Mouse (Mus musculus) kidney, postnatal 14 days (tissue): ENCODE data around the gene Grip1.
"Not testable (repeated sequence)": the region's sequence is repeated elsewhere in the genome, so short reads cannot be mapped to it uniquely, and the experiment has no call there.

ENCODE experiments used
- DNase-seq: peaks from one replicate; pipeline ENCODE4 v3.0.0; 2022; ENCODE audit warnings: mixed read lengths

The Grip1 gene

DNA sequence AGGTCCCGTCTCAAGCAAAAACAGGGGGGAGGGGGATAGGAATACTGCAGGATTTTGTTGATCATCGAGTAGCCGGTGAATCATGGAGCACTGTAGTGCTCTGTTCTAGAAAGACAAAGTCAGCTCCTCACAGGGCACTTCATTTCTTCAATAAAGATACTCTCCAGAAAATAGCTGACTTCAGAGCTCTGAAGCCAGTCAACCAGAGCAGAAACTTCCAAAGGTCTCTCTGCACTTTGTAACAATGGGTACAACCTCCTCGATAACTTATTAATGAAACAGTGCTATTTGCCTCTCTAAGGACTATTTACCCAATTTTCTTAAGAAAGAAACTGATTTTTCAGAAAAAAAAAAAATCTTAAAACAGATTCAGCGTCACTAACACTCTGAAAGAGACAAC, 642.1 kb downstream of the Grip1 start:
- DNase-seq, result no peak

DNA sequence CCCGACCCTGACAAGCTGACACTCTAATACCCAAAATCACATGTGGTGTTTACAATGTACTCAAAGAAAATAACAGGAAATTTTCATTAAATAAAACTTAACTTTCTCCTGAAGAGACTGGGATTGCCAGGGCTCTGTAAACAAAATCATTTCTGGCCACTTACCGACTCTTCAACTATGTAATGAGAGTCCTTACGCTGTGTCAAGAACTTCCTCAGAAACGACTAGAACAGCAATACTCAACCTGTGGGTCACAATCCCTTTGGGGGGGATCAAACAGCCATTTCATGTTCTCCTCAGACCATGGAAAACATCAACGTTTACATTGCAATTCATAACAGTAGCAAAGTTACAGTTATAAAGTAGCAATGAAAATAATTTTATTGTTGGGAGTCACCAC, 643.9 kb downstream of the Grip1 start:
- DNase-seq, result no peak

DNA sequence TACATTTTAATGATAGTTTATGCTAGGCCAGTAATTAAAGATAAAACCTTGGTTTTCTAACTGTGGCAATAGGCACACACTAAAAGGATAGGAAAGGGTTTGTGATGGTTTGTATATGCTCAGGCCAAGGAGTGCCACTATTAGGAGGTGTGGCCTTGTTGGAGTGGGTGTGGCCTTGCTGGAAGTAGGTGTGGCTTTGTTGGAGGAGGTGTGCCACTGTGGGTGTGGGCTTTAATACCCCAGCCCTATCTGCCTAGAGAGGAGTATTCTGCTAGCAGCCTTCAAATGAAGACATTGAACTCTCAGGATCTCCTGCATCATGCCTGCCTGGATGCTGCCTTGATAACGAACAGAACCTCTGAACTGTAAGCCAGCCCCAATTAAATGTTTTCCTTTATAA, 647.2 kb downstream of the Grip1 start:
- DNase-seq, result no peak

DNA sequence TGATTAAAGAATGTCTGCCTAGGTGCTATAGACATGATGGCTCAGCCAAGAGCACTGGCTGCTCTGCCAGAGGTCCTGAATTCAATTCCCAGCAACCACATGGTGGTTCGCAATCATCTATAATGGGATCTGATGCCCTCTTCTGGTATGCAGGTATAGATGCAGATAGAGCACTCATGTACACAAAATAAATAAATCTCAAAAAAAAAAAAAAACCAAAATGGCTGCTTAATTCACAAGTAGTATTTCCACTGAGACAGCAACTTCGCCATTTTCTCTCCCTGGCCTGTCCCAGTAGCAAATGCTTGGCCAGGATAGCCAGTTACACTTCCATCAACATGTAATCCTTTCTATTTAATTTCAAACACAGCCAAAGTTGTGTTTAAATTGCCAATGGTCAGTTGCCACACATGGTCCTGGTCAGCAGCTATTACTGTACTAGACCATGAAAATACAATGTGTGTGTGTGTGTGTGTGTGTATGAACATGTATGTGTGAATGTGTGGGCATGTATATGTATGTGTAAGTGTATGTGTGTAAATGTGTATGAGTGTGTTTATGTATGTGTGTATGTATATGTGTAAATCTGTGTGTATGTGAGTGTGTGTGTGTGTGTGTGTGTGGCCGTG, 658.2 kb downstream of the Grip1 start:
- DNase-seq, result no peak

DNA sequence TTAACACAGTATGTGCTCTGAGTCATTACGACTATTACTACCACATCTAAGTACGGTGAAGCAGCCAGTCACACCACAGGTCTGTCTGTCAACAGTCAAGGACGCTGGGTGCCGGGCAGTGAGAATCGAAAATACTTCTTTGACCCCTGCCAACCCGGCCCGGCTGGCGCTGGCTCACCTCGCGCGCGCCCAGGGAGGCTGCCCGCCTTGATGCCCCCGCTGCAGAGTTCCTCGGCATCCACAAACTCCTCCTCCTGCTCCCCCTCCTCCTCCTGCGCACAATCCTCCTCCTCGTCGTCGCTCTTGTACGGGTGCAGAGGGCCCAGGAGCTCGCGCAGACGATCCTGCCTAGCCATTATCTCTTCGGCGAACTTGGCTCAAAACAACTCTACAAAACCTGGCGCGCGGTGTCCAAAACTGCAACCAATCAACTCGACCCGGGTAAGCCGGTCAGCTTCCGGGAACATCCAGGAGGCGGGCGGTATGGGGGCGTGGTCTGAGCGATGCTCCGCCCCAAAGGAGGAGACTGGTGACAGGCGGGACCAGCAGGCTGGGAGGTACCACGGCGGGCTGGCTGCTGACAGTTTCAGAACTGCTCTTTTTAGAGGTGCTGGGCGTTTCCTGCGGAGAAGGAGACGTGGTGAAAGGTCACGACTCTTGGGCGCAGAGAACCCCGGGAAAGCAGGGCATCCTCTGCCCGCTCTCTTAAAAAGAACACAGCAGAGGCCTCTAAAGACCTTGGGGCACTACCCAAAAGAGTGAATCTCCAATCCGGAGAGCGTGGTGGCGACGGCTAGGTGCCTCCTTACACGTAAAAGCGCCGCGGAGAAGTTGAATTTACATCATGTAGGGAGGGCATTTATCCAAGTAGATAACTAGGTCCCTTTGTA, 659.1 kb downstream of the Grip1 start, which contains the start of gene Helb:
Helb (minus strand) TSS at position 481 of the 890 bp plus-strand sequence.
- peak; percentile 98 for DNase-seq

DNA sequence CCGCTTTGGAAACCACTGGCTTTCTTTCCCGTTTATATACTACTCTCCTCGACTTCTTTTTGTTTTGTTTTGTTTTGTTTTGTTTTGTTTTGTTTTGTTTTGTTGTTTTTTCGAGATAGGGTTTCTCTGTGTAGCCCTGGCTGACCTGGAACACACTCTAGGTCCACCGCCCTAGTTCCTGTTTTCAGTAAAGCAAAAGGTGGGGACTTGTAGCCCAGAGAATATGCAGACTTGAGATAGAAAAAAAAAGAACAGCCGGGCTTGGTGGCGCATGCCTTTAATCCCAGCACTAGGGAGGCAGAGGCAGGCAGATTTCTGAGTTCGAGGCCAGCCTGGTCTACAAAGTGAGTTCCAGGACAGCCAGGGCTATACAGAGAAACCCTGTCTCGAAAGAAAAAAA, 659.9 kb downstream of the Grip1 start:
- not testable (repeated sequence) for DNase-seq

DNA sequence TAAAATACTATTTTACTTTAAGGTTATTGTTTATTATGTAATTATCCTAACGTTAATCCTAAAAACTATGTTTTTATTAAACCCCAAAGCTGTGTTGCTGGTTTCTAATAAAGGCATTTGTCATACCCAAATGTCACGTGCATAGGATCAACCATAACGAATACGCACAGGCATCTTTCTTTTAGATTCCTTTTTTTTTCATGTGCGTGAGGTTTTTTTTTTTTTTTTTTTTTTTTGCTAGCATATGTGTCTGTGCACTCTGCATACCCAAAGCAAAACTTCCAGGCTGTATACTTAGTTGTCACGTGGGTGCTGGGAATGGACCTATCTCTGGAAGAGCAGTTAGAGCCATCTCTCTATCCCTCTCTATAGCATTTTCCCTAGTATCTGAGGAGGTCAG, 660.4 kb downstream of the Grip1 start:
- no peak for DNase-seq

DNA sequence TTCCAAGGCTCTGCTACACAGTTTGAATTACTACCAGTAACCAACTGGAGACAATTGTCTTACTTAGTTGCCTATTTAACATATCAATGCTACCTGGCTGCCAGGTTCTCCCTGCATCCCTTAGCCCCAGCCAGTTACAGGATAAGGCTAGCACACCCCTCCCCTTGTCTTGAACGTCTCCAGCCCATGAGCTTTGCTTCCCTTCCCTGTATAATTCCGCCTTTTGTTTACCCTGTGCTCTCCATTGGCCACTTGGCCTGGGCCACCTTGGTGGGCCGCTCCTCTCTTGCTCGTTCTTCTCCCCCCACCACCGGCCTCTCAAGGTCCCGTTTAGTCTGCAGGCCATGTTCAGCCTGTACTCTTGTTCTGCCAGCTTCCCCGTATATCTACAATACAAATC, 660.9 kb downstream of the Grip1 start:
- no peak for DNase-seq

DNA sequence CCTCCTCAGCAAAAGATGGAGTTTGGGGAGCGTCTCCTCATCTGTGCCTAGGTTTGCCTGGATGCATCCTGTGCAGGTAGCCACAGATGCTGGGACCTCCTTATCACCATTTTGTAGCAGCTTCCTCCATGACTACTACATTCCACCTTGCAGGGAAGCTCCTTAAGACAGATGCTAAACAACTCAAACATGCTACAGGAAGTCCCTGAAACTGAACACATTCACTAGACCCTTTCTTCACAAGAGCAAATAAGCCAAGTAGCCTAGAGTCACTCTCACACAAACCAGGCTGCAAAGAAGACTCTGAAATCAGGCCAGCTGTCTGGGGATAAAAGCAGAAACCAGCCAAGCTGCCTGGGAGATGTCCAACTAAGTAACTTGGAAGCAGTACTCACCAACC, 661.6 kb downstream of the Grip1 start:
- DNase-seq, result no peak

DNA sequence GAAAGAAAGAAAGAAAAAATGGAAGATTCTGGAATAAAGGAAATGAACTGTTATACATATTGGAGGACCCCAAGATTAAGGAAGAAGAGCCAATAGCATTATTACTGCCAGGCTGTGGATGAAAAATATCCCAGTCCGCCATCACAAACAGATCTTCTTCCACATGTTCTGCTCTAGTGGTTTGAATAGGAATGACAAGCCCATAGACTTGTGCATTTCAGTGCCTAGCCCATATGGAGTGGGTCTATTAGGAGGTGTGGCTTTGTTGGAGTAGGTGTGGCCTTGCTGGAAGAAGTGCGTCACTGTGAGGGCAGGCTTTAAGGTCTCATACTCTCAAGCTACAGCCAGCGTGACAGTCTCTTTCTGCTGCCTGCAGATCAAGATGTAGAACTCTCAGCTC, 670.1 kb downstream of the Grip1 start:
- DNase-seq, result no peak

DNA sequence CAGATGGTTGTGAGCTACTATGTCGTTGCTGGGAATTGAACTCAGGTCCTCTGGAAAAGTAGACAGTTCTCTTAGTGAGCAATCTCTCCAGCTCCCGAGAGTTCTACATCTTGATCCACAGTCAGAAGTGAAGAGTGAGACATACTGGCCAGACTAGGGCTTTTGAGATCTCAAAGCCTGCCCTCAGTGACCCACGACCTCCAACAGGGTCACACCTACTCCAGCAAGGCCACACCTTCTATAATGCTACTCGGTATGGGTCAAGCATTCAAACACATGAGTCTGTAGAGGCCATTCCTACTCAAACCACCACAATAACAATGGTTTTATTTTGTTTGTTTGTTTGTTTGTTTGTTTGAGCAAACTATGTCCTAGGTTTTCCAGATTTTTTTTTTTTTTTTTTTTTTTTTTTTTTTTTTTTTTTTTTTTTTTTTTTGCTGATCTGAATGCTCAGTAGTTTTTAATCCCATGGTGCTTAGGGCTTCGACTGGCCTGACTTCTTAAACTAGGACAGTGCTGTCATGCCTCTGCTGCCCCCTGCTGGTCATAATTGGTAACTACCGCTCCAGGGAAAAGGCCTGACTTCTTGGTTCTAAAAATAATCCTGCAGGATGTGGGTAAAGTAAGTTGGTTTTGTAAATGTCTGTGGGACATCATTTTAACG, 671.3 kb downstream of the Grip1 start:
- peak; percentile 86 for DNase-seq

DNA sequence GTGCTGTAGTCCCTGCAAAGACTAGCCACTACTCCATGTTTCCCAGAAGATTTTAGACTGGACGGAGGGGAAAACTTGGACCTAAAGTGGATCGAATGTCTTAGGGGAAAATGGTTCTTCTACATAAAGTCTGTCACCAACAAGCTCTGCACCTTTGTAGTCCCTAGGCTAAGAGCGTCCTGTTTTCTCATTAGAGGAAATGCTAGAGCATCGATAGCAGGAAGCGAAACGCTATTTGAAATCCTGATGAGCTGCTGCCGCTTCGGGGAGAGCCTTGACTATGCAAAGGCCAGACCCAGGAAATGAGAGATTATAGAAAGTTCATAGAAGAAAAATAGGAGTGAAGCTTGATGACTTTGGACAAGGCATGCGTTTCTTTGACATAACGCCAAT, 671.8 kb downstream of the Grip1 start:
- DNase-seq, result no peak

DNA sequence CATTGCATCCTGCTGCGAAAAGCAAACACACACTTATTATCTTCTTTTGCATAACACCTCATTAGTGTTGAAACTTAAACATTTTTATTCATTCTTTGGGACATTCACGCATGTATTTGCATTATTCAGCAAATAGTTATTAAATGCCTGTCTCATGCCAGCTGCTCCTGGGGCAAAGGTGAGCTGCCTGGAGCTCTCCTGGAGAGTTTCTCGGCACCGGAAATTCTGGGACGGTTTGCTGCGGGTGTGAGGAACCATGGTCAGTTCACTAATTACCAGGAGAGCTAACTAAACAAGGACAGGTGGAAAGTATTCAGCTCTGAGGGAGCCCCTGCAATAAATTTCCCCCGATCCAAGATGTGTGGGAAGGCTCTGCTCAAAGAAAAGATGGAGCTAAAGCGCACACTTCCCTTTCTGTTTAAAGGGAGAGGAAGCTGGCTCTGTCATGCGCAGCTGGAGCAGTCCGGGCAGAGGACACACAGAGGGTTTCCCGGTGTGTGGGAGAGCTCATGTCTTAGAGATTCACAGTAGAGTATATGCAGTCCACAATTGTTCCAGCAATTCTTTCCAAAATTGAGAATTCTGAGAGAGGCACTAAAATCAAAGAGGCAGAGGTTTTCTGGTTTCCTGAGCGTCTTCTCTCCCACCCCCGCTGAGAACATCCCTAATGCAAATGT, 675.1 kb downstream of the Grip1 start:
- DNase-seq, result peak; percentile 53

DNA sequence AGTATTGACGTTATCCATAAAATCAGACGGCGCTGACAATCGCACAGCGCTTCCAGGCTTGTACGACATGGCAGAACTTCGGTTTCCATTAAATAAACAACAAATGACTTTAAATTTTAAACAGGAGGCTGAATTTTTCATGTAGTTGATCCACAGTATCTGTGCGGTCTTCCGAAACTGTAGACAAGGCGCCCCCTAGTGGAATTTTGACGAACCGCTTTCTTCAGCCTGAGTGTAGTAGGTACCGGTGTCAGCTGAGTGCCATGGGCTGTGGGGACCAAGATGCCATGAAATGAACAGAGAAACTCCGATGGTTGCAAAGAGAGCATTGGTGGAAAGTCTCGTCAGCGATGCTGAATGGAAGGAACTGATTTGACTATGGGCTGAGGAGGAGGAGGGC, 677.0 kb downstream of the Grip1 start:
- peak; percentile 50 for DNase-seq

DNA sequence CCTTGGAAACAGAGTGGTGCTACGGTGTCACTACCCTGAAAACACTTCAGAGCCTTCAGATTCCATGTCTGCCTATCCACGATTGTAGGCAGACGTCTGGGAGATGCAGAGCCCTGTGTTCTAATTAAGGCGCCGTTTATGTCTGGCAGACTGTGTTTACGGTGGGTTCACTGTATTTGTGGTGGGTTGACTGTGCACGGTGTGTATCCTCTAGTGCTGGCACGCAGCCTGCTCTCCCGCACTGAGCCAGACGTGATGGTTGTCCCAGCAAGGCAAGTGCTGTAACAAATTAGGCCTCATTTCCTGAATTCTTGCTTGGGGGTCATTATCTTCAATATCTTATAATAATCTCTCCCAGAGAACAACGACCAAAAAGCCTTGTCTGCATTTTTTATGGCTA, 680.1 kb downstream of the Grip1 start:
- no peak for DNase-seq

DNA sequence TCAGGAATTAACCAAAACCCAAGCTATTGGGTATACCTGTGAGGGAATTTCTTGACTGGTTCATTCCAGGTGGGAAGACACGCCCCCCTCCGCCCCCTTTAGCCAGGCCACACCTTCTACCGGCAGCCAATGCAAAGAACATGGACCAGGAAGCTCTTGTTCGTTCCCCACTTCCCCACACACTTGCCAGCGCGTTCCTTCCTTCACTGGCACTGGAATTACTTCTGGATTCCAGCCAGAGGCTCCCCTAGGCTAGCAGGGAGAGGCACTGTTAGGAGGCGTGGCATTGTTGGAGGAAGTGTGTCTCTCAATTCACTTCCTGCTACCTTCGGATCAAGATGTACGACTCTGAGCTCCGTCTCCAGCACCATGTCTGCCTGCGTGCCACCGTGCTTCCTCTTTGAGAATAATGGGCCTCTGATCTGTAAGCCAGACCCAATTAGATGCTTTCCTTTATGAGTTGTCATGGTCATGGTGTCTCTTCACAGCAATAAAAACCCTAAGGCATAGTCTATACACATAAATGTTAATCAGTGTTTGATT, 682.5 kb downstream of the Grip1 start:
- no peak for DNase-seq
